Mouse (Mus musculus) mouse trophoblast stem cell (cell line): Measurements from ENCODE around the gene Zcchc14.

Experiments
- in situ Hi-C, 2 experiments: fragments of 300-500 bp; cut with MseI, MboI; formaldehyde crosslinking; loops; 2 replicates in 1 of 2; 3 replicates in 1 of 2; pipeline ENCODE4 v1.15.1; 2025

Zcchc14 gene

DNA sequence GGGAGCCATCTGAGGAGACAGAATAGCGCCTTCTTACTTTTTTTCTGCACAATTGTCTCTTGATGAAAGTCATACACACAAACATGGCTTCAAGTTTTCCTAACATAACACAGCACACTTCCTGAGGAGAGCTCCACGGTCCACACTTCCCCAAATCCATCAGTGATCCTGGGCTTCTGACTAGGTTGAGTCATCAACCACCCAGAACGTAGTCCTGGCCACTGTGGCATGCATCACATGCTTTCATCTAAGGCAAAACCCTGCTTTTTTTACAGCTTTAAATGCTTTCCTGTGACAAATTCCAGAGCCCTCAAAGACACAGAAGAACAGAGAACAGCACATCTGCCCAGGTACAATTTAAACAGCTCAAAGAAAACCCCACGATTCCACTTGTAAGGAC lies 24.0 kb downstream of the Zcchc14 start:
- in situ Hi-C loops: no loop called here

DNA sequence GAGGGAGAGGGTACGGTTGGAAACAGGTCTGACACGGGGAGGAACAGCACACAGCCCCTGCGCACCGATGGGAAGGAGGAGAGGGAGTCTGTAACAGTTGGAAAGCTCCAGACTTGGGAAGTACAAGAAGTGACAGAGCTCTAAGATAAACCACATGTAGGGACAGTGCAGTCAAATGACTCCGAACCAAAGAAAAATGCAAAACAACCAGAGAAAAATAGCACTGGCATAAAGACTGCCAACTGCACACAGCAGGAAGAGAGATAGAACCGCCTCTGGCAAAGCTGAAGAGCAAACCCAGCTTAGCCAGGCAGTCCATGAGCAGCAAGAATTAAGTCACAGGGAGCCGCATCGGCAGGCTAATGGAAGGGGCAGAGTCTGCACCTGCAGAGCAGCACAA lies 29.7 kb downstream of the Zcchc14 start:
- in situ Hi-C loops: no loop called here

DNA sequence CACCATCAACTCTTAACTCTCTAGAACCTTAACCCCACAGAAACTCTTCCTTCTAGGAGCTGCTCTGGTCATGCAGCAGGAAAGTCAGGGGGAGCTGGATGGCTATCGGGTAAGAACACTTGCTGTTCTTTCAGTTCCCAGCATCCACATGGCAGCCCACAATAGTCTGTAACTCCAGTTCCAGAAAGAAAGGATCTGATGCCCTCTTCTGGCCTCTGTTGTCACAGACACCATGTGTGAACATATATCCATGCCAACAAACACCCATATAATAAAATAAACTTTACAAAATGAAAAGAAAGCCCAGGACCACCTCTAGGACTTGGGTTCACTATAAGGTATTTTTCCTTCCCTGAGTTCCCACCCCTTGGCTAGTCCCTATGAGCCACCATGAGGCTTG lies 30.8 kb downstream of the Zcchc14 start:
- in situ Hi-C loops: no loop called here

DNA sequence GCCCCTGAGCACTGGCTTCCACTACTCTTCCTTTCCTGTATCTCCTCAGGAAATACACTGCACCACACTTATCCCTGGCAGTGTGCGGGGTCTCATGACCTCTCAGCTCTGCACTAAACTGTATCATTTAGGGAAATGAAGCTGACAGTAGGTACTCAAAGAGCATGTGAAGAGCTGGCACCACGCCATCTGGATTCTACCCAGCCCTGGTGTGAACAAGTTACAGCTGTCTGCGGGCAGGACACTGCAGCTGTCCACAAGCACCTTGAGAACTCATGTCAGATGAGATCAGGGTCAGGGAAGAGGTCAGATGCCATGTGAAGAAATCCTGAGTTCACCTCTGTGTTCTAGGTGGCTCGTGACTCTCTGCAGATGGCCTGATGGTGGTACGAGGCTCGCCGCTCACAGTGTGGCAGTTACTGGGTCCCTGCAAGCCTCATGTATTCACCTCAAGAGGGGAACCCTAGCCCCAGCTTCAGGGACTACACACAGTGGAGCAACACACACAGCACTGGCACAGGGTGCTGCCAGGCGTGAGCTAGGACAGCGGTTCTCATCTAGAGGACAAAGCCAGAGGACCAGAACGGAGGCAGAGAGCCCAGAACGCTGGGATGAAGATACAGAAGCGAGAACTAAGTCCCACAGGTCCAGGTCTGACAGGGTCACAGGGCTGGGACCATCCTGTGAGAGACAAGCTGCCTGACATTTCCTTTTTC lies 31.7 kb downstream of the Zcchc14 start:
- in situ Hi-C loops: no loop called here

DNA sequence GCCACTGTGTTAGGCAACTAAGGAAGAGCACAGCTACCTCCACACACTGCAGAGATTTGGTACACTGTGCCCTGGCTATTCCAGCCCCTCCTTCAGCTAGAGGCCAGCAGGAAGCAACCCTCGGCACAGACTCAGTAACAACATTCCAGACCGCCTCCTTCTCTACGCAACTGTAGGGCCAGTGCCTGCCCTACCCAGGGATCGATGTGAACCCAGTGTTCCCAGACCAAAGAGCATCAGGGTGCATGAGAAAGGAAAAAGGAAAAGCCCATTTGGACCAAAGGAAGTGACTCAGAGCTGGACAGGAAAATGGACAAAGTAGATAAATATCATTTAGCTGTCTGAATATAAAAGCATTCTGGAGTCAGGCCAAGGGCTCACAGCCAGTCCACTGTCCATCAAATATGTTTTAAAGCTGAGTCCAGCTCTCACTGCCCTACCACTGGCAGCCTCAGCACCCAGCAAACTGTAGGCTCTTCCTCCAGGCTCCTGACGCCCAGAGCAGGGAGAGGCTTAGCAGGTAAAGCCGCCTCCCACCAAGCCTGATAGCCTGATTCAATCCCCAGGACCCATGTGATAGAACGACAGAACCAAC lies 33.2 kb downstream of the Zcchc14 start:
- in situ Hi-C loops: no loop called here

DNA sequence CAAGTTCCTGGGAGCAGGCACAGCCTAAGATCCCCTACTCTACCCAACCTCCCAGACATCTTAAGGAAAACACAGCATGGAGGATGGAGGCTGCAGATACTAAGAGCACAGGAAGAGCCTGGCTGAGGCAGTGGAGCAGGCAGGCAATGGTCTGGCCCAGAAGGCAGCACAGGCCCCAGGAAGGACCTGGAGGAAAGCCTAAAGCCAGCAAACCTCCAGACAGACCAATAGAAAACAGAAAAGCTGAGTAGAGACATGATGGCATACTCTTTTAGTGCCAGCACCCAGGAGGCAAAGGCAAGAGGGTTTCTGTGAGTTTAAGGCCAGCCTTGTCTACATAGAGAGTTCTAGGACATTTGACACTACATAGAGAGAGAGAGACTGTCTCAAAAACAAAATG lies 39.3 kb downstream of the Zcchc14 start:
- in situ Hi-C loops: no loop called here

DNA sequence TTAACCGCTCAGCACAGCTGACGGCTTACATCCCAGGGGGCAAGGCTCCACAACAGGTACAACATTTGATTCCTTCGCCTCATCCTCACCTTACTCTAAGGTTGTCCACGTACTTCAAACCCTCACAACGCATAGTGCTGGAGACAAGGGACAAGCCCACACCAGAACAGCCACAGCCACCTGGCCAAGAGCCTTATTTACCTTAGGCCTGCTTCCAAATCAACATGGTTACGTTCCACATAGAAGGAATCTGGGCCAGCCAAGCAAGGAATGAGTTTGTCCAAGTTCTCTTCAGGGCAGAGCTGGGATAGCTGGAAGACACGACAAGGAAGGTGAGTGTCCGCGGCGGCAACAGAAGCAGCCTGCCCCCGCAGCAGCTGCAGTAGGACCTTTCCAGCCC lies 42.8 kb downstream of the Zcchc14 start:
- in situ Hi-C loops: loop anchor here in 1 of 2 experiments (10.0 kb wide), 1 partner anchor 65 kb away; no protein-coding TSS in a partner anchor

DNA sequence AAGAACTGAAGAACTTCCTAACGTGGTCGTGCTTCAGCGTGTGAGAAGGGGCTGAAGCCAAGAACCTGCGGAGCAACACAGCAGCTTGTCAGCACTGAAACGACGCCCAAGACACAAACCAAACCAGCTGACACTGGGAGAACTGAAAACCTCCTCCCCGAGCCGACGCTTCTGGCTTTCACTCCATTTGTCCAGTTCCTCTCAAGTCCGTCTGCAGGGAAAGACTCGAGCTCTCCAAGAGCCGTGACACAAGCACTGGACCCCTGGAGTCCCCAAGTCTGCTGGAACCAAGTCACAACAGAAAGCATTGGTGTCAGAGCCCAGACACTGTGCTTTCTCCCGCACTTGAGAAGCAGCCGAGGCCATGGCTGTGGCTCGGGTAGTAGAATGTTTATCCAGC lies 43.5 kb downstream of the Zcchc14 start:
- in situ Hi-C loops: loop anchor here in 1 of 2 experiments (10.0 kb wide), 1 partner anchor 66 kb away; no protein-coding TSS in a partner anchor

DNA sequence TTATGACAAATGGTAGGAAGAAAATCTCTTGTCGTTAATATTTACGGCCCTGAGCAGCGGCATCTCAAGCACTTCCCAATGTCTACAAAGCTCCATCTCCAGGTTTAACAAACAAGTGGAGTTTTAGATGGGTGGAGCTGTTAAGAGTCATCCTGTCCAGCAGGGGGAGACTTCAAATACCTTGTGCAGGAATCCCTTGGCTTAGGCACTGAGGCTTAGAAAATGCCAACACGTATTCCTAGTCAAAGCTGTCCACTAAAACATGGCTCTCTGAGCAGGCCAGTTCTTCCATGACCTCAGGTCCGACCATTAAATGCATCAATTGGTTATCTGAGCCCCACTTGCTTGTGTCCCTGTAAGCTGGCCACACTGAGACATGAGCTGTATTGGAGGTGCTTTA lies 45.0 kb downstream of the Zcchc14 start:
- in situ Hi-C loops: loop anchor here in 1 of 2 experiments (10.0 kb wide), 1 partner anchor 67 kb away; no protein-coding TSS in a partner anchor

DNA sequence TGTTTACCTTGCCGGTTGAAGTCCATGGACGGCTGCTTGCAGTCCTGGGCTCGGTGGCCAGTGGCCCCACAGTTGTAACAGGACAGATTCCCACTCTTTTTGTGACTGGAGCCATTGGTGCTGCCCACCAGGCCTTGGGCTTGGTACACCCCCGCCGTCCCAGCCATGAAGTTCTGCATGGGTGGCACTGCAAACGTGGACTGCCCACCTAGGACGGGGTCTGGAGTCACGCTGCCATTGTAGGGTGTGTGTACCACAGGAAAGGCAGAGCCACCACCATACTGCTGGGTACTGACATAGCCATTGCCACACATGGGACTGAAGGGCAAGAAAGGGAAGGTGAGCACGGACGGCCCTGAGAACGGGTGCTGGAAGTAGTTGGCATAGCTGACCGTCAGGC lies 48.9 kb downstream of the Zcchc14 start:
- in situ Hi-C loops: loop anchor here in 1 of 2 experiments (10.0 kb wide), 1 partner anchor 71 kb away; no protein-coding TSS in a partner anchor

DNA sequence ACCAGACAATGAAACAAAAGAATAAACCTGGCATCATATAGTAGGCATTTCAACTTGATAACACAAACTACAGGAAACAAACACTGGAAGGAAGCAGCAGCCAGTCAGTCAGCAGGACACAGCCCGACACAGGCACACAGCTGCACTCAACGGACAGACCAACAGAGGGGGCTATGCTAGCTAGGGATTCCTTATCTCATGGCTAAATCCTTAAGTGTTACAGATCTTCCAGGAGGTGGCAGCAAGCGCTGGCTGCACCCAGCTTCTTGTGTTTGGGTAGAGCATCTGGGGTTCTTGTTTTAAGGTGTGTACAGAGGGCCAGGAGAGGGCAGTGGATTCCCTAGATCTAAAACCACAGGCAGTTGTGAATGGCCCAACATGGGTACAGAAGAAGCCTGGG lies 49.8 kb downstream of the Zcchc14 start:
- in situ Hi-C loops: loop anchor here in 1 of 2 experiments (10.0 kb wide), 1 partner anchor 72 kb away; no protein-coding TSS in a partner anchor

DNA sequence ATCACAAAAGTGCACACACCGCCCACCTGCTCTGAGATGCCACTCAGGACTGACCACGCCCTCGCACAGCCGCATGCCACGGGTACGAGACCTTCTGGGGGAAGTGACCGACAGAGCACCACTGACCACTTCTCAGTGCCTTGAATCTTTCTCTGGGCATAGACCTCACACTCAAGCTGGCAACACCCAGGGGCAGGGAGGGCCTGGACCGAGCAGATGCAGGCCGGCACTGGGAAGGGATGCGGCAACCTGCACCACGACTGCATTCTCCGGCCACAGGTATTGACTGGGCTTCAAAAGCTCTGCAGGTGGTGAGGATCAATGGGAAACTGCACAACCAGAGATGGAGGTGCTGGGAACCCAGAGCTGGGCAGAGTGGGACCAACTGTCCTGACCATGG lies 50.3 kb downstream of the Zcchc14 start:
- in situ Hi-C loops: loop anchor here in 1 of 2 experiments (10.0 kb wide), 1 partner anchor 72 kb away; no protein-coding TSS in a partner anchor

DNA sequence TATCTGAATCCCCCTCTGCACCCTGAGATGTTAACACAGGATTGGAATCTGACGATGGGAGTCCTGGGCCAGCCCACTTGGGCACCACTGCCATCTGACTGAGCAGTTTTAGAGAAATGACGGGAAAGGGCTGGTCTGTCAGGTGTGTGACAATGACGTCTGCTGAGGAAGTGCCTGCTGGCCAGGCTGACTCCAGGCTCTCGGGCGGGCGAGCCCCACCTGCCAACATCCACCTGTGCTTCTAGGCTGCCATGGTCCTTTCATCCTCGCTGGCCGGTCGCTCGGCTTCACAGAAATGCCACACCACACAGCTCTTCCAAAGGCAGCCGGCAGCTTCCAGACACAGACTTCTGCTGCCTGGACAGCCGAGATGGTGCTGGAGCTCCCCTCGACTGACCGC lies 52.9 kb downstream of the Zcchc14 start:
- in situ Hi-C loops: loop anchor here (5.0 to 10.0 kb wide), 3 partner anchors 53 to 75 kb away; partner anchors contain the start of gene 1700018B08Rik (in 1 of the 2)

DNA sequence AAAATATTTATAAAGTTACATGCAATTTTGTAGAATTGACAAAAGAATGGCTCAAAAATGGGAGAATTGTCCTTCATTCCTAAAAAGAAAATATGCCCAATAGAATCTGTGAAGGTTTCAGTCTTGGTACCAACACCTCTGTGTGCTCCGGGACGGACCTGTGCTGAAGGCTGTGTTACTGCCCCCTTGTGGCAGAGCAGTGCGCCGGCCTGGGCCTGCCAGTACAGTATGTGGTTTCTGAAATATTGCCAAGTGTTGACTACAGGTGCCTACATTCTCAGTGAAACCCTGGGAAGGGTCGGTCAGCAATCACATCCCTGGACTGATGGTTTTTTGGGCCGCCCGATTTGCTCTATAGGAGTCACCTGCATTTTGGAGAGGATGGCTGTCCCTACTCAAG lies 53.8 kb downstream of the Zcchc14 start:
- in situ Hi-C loops: loop anchor here (5.0 to 10.0 kb wide), 2 partner anchors 52 to 54 kb away; partner anchors contain the start of gene 1700018B08Rik (in 1 of the 2)

DNA sequence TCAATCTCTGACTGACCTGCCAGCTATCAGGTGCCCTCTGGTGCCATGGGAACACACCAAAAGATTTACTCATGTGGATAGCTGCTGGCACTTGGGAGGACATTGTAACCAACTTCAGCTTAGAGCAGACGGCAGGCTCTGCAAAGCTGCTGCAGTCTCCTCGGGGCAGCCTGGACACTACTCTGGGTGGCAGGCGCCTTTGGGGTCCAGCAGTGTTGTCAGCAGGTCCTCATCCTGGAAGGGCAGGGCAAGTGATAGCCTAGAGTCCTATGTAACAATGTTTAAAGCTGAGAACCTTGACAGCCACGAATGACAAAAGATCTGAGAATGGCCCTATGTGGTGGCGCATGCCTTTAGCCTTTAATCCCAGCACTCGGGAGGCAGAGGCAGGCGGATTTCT lies 54.5 kb downstream of the Zcchc14 start:
- in situ Hi-C loops: loop anchor here (5.0 to 10.0 kb wide), 2 partner anchors 51 to 53 kb away; partner anchors contain the start of gene 1700018B08Rik (in 1 of the 2)

DNA sequence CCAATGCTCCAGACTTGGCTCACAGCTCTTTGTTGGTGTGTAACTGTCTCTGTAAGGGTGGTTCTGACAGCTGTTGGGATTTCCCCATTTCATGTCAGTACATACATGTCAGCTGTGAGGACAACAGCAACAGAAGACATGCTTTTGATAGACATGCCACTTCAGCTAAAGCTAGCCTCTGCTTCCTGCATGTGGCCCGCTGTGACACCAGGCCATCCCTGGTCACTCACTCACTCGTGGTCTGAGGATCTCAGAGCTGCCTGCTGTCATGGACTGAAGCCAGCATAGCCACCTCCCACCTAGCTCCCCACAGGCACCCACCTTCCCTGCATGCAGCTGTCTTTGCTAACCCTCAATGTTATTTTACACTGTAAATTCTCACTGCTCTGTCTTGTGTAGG lies 55.2 kb downstream of the Zcchc14 start:
- in situ Hi-C loops: loop anchor here (5.0 to 10.0 kb wide), 2 partner anchors 50 to 53 kb away; partner anchors contain the start of gene 1700018B08Rik (in 1 of the 2)

DNA sequence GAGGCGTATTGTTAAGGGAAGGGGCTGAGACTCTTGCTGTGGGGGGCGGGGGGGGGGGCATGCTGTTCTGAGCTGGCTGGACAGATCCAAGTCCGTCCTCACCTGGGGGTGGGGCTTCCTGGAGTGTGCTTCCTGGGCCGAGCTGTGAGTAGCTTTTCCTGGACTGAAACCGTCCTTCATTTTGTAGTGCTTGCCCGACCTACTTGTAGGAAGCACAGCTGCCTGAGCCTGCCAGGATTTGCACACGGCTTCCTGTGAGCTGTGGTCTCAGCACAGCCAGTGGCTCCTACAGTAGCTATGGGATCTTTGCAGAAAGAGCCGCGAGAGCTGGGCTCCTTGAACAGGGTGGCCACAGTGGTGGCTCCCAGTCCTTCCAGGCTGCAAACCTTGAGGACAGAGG lies 58.7 kb downstream of the Zcchc14 start:
- in situ Hi-C loops: loop anchor here in 1 of 2 experiments (10.0 kb wide), 1 partner anchor 49 kb away; the partner anchor contains the start of gene 1700018B08Rik

DNA sequence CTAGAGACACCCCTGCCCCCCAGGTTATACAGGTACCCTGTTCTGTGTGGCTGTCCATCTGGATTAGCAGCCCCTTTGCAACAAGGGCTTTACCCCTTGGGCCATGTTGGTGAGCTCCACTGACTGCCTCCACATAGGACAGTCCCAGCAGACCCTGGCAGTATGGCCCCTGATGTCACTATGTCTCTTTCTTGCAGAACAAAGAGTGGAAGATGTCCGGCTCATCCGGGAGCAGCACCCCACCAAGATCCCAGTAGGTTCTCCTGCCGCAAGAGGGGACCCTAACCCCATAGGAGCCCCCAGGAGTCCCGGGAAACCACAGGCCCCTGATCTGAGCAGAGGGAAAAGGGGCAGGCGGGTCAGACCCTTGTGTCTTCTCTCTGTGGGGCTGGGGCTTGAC lies 59.4 kb downstream of the Zcchc14 start:
- in situ Hi-C loops: loop anchor here in 1 of 2 experiments (10.0 kb wide), 1 partner anchor 48 kb away; the partner anchor contains the start of gene 1700018B08Rik

DNA sequence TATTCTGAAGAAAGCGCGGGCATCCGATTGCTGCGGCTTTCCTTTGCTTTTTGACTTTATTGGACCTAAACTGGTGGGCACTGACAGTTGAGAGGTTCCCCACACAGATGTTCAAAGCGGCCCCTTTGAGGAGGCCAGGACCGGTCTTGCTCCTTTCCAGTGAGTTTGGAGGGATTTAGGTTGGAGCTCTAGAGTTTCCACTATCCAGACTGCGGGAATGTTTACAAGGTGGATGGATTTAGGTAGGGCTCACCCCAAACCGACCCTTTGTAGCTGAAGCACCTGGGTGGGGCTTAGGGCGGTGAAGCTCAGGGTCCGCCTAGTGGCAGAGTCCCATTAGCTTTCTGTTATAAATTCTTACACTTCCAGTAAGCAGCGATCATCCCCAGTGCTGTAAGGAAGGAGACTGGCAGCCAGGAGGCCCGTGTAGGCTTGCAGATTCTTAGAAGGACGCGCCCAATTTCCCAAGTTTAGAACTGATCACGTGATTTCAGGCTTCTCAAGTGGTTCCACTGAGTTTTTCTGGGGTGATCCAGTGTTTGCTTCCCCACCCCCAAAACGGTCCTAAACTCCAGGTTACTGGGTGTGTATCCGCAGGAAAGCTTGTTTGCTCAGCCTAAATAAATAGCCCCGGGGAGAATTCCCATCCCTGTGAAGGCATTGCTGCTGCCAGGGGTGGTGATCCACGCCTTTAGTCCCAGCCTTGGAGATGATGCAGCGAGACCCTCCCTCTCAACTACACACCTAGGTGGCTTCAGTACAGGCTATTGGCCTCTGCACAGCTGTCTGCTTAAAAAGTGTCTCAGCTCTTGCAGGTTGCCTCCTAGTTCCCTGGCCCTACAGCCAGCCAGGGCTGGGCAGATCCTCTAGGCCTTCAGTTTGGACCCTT lies 61.3 kb downstream of the Zcchc14 start:
- in situ Hi-C loops: loop anchor here in 1 of 2 experiments (10.0 kb wide), 1 partner anchor 47 kb away; the partner anchor contains the start of gene 1700018B08Rik

DNA sequence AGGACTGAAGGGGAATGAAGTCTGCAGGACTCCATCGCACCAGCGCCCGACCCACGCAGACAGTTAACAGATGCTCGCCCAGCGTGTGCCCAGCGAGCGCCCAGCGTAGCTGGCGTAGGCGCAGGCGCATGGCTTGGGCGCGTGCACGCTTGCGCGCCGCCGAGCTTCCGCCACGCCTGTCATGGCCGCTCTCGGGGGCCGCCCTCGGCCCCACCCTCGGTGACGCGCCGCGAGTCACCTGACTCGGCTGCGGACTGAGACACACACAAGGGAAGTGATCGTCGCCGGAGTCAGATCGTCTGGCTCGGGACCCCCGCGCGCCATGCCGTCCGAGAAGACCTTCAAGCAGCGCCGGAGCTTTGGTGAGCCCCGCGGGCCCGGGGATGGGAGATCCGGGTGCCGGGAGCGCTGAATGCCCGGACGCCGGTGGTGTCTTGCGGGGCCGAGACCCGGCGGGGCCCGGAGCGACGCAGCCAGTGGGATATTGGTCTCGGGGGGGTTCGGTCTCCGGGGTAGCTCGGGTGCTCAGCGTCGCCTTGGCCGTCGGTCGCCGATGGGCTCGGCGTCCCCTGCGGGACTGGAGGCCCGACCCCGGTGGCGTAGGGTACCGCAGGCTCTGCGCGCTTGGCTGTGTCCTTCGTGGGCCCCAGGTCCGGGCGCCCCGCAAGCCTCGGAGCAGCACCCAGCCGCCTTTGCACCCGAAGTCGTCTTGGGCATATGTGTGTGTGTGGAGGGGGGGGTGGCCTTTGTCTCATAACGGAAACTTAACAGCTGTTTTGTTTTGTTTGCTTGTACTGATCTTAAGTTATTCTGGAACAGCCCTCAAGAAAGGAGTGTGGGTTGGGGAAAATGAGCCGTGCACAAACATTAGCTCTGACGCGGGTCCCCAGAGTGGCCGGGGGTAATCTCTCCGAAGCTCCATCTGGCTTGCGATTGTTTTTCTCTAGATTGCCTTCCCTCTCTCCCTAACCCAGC lies 62.2 kb downstream of the Zcchc14 start, which contains the start of gene Map1lc3b:
TSS of gene Map1lc3b (plus strand) at position 159 of the 975 bp plus-strand sequence.
- in situ Hi-C loops: loop anchor here in 1 of 2 experiments (10.0 kb wide), 1 partner anchor 46 kb away; the partner anchor contains the start of gene 1700018B08Rik
